Mouse (Mus musculus): ENCODE results near the gene Nox1.

Gene Nox1

DNA sequence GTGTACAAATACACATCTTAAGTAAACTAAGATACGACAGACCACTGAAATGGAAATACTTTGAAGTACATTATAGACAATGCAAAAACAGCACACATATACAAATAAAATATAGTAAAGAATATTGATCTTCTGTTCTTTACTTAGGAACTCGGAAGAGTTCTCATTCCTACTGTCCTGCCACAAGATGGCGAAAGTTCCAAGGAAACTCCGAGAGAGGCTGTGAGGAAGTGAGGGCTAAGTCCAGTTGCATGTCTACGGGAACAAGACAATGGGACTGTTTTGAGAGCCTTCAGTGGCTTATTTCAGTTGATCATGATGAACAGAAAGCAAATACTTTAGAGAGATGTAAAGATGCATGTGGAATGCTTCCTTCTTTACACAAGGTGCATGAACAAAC is 89.5 kb downstream of the Nox1 start:
- peak; percentile 6 for DNase-seq (ENCODE audit: low read depth, low spot score)

- DNase-seq (ENCODE audit: low read depth, low spot score), result no peak
Observed at GRCm38 (mm10) chrX:134128549-134128948, 93.2 kb downstream of the Nox1 start.

DNA sequence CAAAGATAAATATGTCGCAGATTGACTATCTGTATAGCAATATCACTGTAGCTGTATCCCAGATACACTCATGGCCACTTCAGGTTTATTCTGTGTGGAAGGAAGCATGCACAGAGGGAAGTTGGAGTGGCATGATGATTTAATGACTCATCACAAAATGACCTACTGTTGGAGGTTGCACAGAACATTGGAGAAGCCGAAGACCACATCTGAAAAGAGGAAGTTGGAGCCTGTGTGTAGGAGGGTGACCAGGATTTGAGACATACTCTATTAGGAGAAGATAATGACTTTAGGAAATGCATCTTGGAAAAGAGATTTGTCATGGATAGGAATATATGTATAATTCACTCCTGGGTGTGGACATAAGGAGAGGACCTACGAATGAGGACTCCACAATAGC is 105.3 kb downstream of the Nox1 start:
- no peak for DNase-seq (ENCODE audit: low read depth, low spot score)

DNA sequence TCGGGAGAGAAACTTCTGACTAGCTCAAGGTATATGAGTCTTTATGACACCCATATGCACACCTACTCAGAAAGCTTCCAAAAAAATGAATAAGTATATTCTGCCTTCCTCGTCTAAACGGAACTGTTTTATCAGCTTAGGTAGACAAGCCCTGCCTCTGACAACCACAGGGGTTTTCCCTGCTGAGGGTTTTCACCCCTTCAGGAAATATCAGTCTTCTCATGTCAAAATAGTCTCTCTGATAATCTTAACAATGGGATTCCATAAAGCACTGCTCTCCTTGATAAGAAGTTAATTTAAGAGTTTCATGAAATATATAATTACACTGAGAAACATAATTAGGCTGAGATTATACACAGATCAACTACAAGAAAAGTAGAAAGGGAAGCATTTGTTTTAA is 110.0 kb downstream of the Nox1 start:
- no peak for DNase-seq (ENCODE audit: low read depth, low spot score)

GRCm38 (mm10) chrX:134102641-134103040 is 119.1 kb downstream of the Nox1 start:
- DNase-seq (ENCODE audit: low read depth, low spot score), result no peak

GRCm38 (mm10) chrX:134085453-134085852 is 136.3 kb downstream of the Nox1 start:
- DNase-seq (ENCODE audit: low read depth, low spot score), result no peak

DNA sequence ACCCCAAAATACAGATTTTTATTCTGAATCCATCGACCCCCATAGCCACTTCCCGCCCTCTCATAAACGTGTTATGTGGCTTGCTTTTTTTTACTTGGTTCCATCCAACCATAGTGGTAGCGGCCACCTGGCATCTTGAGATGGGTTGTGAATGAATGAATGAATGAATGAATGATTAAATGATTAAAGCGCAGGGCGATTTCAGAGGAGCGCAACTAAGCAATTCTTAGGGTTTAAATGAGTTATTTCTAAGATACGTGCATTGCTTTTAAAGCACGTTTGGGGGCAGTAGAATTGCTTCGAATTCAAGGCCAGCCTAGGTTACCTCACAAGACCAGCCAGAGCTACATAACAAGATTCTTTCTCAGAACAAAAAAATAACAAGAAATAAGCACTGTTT is 162.0 kb downstream of the Nox1 start:
- no peak for DNase-seq (ENCODE audit: low read depth, low spot score)

DNA sequence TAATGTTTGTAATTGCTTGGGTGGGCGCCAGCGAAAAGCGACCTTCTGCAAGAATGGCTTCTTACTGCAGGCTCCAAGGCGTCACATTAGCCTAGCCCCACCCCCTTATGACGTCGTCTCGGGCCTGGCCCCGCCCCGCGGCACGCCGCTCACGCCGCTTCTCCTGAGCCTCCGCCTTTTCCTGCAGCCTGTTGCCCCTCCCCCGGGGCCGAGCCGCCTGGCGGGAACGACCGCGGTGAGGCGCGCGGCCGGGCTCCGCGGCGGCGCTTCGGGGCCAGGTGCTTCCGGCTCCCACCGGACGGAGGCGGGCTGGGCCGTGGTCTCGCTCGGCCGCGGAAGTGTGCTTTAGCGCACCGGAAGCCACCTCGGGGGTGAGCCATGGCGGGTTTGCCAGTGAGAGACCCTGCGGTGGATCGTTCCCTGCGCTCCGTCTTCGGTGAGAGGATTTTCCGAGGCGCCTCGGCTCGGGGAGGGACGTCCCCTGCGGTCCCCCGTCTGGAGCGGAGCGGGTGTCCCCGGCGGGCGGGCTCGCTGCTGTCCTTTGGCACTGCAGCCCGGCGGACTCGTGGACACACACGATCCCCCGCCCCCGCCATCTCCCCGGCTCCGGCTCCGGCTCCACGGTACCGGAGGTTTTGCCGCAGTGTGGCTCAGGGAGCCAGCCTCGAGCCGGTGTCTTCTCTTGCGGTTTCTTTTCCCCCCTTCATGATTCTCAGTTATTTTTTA is 162.6 kb downstream of the Nox1 start, which contains the start of gene Cstf2:
TSS of gene Cstf2 (plus strand) at position 201 of the 726 bp plus-strand sequence.
- peak; percentile 79 for DNase-seq (ENCODE audit: low read depth, low spot score)

GRCm38 (mm10) chrX:134058040-134058875 is 163.5 kb downstream of the Nox1 start:
- DNase-seq (ENCODE audit: low read depth, low spot score), result no peak

GRCm38 (mm10) chrX:134056897-134057296 is 164.9 kb downstream of the Nox1 start:
- no peak for DNase-seq (ENCODE audit: low read depth, low spot score)

GRCm38 (mm10) chrX:134048994-134049393 is 172.8 kb downstream of the Nox1 start:
- DNase-seq (ENCODE audit: low read depth, low spot score), result no peak
